Mouse (Mus musculus): ENCODE results near the gene Pou5f1. TPM values are rescaled to one million over a fixed set of nuclear protein-coding genes. Genes with fewer than 3 reads are reported as not detected.
"Not testable (repeated sequence)": the region's sequence is repeated elsewhere in the genome, so short reads cannot be mapped to it uniquely, and the experiment has no call there.

Gene Pou5f1
- total RNA-seq (2017) = not detected in 2 replicates

DNA sequence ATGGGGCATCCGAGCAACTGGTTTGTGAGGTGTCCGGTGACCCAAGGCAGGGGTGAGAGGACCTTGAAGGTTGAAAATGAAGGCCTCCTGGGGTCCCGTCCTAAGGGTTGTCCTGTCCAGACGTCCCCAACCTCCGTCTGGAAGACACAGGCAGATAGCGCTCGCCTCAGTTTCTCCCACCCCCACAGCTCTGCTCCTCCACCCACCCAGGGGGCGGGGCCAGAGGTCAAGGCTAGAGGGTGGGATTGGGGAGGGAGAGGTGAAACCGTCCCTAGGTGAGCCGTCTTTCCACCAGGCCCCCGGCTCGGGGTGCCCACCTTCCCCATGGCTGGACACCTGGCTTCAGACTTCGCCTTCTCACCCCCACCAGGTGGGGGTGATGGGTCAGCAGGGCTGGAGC is at the start of gene Pou5f1:
Pou5f1 (plus strand) TSS at position 243 of the 400 bp plus-strand sequence.
- no peak for ATAC-seq (replicated peaks; ENCODE audit: low read depth, poor library complexity, severe bottlenecking)

DNA sequence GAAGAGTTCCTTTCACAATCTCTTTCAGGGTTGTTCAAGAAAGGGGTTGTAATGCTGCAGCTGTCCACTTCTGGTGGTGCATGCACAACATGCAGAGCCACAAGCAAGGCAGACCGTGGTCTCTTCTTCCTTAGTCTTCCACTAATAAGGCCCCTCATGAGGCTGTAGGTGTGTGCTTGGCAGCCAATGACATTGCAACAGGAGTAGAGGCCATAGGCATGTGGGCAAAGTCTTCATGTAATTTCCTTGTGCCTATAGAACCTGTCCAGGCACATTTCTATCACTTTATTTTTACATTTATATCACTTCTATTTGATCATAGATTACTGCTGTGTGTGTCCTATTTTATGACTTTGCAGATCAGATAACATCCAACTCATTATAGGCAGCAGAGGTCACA is 47.6 kb upstream of the Pou5f1 start:
- not testable (repeated sequence) for ATAC-seq (replicated peaks; ENCODE audit: low read depth, poor library complexity, severe bottlenecking)

- peak; percentile 89 for ATAC-seq (replicated peaks; ENCODE audit: low read depth, poor library complexity, severe bottlenecking)
These were observed 45.1 kb upstream of the Pou5f1 start for GRCm38 (mm10) chr17:35460513-35461341.

- ATAC-seq (replicated peaks; ENCODE audit: low read depth, poor library complexity, severe bottlenecking) = 0 out of 2 replicates have a peak, but pooled peaks have one; percentile 40
These were observed 40.2 kb upstream of the Pou5f1 start for GRCm38 (mm10) chr17:35465651-35466050.

DNA sequence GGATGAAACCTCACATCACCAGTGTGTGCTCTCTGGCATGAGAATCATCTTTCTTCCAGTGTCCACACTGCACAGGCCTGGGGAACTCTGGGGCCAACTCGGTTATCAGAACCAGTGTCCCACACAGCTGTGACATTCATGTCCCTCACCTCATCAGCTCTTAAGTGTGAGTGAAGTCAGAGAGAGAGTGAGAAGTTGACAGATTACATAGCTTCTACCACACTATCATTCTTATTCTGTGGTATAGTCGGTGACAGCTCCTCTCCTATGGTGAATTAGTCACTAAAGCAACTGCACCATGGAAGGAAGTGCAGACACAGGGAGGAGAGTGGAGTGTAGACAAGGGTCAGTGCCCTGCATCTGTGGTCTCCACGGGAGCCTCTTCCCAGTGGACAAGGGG is 36.9 kb upstream of the Pou5f1 start:
- 0 out of 2 replicates have a peak, but pooled peaks have one; percentile 29 for ATAC-seq (replicated peaks; ENCODE audit: low read depth, poor library complexity, severe bottlenecking)

DNA sequence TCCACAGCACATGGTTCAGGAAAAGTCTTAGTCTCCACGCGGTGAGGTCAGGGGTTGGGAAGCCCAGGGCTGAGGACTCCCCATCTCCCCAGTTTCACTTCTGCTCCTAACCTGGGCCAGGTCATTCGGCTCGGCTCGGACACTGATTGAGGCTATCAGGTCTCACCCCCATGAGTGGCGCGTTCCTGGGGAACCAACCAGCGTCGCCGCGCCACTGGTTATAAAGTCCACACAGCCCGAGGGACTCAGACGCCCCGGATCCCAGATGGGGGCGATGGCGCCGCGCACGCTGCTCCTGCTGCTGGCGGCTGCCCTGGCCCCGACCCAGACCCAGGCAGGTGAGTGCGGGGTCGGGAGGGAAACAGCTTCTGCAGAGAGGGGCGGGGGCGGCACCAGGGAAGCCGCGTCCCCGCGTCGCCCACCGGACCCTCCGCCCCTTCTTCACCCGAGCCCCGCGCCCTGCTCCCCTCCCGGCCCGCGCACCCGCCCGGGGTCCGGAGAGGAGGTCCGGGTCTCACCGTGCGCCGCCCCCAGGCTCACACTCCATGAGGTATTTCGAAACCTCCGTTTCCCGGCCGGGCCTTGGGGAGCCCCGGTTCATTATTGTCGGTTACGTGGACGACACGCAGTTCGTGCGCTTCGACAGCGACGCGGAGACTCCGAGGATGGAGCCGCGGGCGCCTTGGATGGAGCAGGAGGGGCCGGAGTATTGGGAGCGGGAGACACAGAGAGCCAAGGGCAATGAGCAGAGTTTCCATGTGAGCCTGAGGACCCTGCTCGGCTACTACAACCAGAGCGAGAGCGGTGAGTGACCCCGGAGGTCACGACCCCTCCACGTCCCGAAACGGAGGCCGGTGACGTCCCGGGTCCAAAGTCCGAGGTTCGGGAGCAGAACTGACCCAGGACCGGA is 35.7 kb upstream of the Pou5f1 start, which contains the start of gene H2-Q10:
H2-Q10 (plus strand) TSS at position 248 of the 910 bp plus-strand sequence.
- no peak for ATAC-seq (replicated peaks; ENCODE audit: low read depth, poor library complexity, severe bottlenecking)

DNA sequence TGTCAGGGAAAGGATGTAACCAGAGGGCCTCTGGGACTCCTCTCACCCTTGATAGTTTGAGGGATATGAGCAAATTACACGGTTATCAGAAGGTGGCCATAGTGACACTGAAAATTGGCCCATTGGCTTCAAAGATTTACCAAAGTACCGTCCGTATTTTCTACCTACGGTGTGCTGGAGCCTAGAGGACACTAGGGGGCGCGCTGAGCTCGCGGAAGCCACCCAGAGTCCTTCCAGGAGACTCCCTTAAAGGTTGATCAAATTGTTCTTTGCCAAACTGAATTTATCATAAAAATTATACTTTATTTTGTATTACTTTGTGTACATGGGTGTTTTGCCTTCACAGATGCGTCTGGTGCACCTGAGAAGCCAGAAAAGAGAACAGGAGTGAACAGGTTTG is 21.8 kb upstream of the Pou5f1 start:
- peak; percentile 77 for ATAC-seq (replicated peaks; ENCODE audit: low read depth, poor library complexity, severe bottlenecking)

GRCm38 (mm10) chr17:35485702-35486101 is 20.1 kb upstream of the Pou5f1 start:
- no peak for ATAC-seq (replicated peaks; ENCODE audit: low read depth, poor library complexity, severe bottlenecking)

- no peak for ATAC-seq (replicated peaks; ENCODE audit: low read depth, poor library complexity, severe bottlenecking)
These were observed 19.1 kb upstream of the Pou5f1 start for GRCm38 (mm10) chr17:35486726-35487125.

DNA sequence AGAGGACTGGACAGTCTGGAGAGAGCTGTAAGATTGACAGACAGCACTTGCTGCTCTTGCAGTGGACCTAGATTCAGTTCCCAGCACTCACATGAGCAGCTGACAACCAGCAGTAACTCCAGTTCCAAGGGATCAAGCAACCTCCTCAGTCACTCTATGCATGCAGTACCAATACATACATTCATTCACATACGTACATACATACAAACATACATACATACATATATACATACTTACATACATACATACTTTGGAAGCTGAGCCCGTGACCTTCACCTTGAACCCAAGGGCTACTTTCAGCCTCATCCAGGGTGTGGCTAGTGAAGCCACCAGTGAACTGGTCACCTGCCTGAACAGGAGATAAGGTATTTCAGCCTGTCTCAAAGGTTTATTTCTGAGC is 17.8 kb upstream of the Pou5f1 start:
- ATAC-seq (replicated peaks; ENCODE audit: low read depth, poor library complexity, severe bottlenecking) = no peak

GRCm38 (mm10) chr17:35490320-35490719 is 15.5 kb upstream of the Pou5f1 start:
- no peak for ATAC-seq (replicated peaks; ENCODE audit: low read depth, poor library complexity, severe bottlenecking)

- ATAC-seq (replicated peaks; ENCODE audit: low read depth, poor library complexity, severe bottlenecking) = no peak
These were observed 8.7 kb upstream of the Pou5f1 start for GRCm38 (mm10) chr17:35497124-35497523.

- no peak for ATAC-seq (replicated peaks; ENCODE audit: low read depth, poor library complexity, severe bottlenecking)
These were observed 3.6 kb upstream of the Pou5f1 start for GRCm38 (mm10) chr17:35502226-35502625.

DNA sequence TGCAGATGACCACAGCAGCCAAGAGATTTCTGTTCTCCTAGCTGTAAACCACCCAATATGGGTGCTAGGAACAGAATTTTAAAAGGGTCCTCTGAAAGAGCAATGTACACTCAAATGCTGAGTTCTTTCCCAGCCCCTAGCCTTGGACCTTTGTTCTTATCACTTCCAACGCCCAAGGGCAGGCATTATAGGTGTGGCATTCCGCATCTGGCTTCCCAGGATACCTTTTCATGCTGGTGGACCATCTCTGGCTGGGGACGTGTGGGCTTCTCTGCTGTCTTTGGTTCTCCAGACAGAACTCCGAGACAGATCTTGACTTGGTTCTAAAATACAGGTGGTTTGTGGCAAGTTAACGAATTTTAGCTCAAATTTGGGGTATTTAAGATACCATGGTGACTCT is 3.1 kb upstream of the Pou5f1 start:
- ATAC-seq (replicated peaks; ENCODE audit: low read depth, poor library complexity, severe bottlenecking) = no peak

DNA sequence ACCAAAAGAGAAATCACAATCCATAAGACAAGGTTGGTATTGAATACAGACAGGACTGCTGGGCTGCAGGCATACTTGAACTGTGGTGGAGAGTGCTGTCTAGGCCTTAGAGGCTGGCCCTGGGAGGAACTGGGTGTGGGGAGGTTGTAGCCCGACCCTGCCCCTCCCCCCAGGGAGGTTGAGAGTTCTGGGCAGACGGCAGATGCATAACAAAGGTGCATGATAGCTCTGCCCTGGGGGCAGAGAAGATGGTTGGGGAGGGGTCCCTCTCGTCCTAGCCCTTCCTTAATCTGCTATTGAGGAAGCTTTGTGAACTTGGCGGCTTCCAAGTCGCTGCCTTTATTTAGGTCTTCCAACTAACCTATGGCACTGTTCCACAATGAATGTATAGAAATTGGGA is 2.0 kb upstream of the Pou5f1 start:
- ATAC-seq (replicated peaks; ENCODE audit: low read depth, poor library complexity, severe bottlenecking) = no peak

GRCm38 (mm10) chr17:35504628-35505481 is 963 bp upstream of the Pou5f1 start:
- no peak for ATAC-seq (replicated peaks; ENCODE audit: low read depth, poor library complexity, severe bottlenecking)

DNA sequence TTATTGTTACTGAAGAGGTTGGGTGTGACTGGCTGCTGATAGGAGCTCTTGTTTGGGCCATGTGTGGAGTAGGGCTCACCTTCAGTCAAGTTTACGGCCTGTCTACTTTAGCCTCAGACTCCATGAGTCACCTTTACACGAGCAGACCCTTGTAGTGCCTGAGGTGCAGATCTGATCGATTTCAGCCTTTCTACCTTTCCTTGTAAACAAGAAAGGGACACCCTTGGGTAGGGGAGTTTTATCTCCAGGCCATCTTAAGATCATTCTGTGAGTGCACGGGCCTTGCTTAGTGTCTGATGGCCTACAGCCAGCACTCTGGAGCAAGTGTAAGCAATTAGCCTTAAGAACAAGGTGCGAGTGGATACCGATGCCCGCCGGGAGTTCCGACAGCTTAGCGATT is 1.1 kb downstream of the Pou5f1 start:
- ATAC-seq (replicated peaks; ENCODE audit: low read depth, poor library complexity, severe bottlenecking) = no peak

DNA sequence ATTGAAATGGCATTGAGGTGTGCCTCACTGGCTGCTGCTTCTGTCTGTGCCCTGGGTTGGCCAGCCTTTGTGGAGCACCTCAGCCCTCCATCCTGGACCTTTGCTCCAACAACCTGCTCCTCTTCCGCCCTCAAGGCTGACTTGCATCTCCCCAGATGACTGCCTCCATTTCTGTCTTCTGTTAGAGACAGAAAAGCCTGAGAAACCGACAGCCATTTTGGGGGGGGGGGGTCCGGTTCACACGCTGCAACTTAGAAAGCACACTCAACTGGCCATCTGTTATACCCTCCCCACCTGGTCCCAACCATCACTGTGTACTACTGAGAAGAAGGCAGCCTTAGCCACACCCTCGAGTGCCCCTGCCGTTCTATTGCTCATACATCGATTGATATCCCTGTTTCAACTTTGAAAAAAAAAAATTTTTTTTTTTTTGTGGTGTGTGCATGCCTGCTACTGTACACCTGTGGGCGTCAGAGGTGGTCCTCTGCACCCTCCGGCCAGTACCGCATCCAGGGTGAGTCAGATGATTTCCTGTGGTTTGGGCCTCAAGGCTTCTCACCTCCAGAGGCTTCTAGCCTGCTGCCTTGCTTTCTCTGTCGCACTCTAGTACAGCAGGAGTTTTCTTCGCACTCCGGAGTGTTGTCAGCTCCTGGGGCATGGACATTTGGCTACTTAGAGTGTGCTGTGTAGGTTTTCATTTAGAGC is 1.9 kb downstream of the Pou5f1 start:
- ATAC-seq (replicated peaks; ENCODE audit: low read depth, poor library complexity, severe bottlenecking) = no peak

GRCm38 (mm10) chr17:35508279-35508678 is 2.5 kb downstream of the Pou5f1 start:
- ATAC-seq (replicated peaks; ENCODE audit: low read depth, poor library complexity, severe bottlenecking) = not testable (repeated sequence)

All from common myeloid progenitor, adult 5-6 weeks (primary cell).